23 mouse cellular contexts compared by ENCODE assay signal in the genomic region with DNA sequence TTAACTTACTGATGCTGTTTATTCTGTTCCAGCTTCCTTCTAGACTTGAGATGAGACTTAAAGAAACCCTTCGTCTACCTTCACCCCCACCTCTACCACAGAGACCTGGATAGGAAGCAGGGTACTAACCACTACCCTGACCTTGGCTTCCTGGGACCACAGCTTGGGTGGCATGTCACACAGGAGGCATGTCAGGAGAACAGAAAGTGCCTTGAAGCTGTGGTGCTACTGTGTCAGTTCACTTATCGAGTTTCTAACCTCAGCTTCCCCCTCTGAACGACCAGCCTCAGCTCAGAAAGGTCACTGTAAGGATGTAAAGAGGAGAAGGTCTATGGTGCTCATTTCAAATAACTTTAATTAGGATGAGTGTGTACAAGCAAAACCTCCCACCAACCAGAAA. TPM values are rescaled to one million over a fixed set of nuclear protein-coding genes. Genes with fewer than 3 reads are reported as not detected.
"Had no signal": no experiment of that assay in that cellular context is flagged by ENCODE, and none has a peak within 500 bp of the region (broad histone marks: within the 10 kb centered on the region; RNA-seq: fewer than 3 reads in every experiment).

No protein-coding gene starts in this region.

- ATAC-seq: hindbrain, embryonic 16.5 days; inflammation-experienced regulatory T-cells, adult 6 months; intestine, embryonic 16.5 days had no signal

- DNase-seq: gastrocnemius, postnatal 14 days; gastrocnemius, postnatal 36 days; heart, adult 18-20 months; heart, postnatal 4 days; kidney, adult 18-20 months; kidney, adult 9 months; kidney, postnatal 10 days; kidney, postnatal 25 days; kidney, postnatal 4 days; liver; liver, embryonic 13.5 days had no signal

RNA-seq across cellular contexts. Expression of a gene that starts 14.0 kb away (rescaled TPM):
- total RNA-seq: gastrocnemius, postnatal 36 days; layer of hippocampus, adult 2 months; layer of hippocampus, postnatal 10 days; layer of hippocampus, postnatal 25 days; left cerebral cortex, adult 2 months; left cerebral cortex, postnatal 14 days; left cerebral cortex, postnatal 36 days had no signal

RNA-seq across cellular contexts. Expression of a gene that starts 17.0 kb away (rescaled TPM):
- total RNA-seq: gastrocnemius, adult 18-20 months; gastrocnemius, adult 8-10 months; gastrocnemius, postnatal 14 days; gastrocnemius, postnatal 36 days; heart, adult 18-20 months; heart, postnatal 25 days; heart, postnatal 4 days; layer of hippocampus, adult 2 months; layer of hippocampus, postnatal 10 days; layer of hippocampus, postnatal 25 days; left cerebral cortex, adult 2 months; left cerebral cortex, postnatal 14 days; left cerebral cortex, postnatal 36 days had no signal

RNA-seq across cellular contexts. Expression of a gene that starts 24.1 kb away (rescaled TPM):
- total RNA-seq: gastrocnemius, postnatal 36 days; layer of hippocampus, adult 2 months; layer of hippocampus, postnatal 25 days; left cerebral cortex, adult 2 months had no signal

RNA-seq across cellular contexts. Expression of a gene that starts 53.1 kb away (rescaled TPM):
- total RNA-seq: heart, adult 18-20 months; heart, postnatal 25 days had no signal
